Mouse (Mus musculus): Measurements from ENCODE around the gene Krt34. TPM values are rescaled to one million over a fixed set of nuclear protein-coding genes. Genes with fewer than 3 reads are reported as not detected.

Gene Krt34
- not detected for total RNA-seq (2021)

DNA sequence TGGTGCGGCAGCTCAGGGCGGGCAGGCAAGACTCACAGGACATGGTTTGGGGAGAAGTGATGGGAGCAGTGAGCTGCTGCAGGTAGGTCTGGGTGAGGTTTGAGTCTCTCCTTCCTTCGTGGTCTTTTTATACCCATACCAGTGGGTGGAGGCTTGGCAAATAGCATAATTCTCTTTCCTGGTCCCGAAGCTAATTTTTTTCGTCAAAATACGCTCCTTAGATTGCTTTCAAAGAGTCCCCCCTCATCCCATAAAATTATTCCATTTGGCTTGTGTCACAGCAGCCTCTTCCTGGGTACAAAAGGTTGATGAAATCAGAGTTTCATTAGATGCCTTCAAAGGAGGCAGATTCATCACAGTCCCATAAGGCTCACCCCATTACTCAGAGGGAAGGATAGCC, at the start of gene Krt34:
Krt34 (minus strand) TSS at position 101 of the 400 bp plus-strand sequence.
- no peak for DNase-seq (ENCODE audit: extremely low spot score in 1 of 2, low spot score in 1 of 2)

- DNase-seq (ENCODE audit: extremely low spot score in 1 of 2, low spot score in 1 of 2), result no peak
These were observed 47.1 kb upstream of the Krt34 start for GRCm38 (mm10) chr11:100088378-100089025.

- DNase-seq (ENCODE audit: extremely low spot score in 1 of 2, low spot score in 1 of 2), result no peak
These were observed 46.5 kb upstream of the Krt34 start, which contains the start of gene Krt32 for GRCm38 (mm10) chr11:100087861-100088260. Gene Krt32 (minus strand): TSS chr11:100088226.

DNA sequence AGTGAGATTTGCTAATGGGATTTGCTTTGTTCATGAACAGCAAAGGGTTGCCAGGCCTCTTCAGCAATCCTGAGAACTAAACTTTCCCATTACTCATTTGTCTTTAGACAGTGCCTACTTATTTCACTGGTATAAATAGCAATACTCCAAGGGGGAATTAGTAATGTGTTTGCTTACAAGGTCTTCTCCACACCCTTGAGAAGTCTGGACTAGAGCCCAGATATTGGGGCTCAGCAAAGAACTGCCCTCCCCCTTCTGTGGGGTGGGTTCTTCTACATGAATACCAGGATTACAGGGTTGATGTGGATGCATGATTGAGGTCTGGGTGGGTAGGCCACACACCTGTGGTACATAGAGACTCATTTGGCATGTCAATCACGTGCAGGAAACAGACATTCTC, 32.5 kb upstream of the Krt34 start:
- DNase-seq (ENCODE audit: extremely low spot score in 1 of 2, low spot score in 1 of 2), result no peak

- no peak for DNase-seq (ENCODE audit: extremely low spot score in 1 of 2, low spot score in 1 of 2)
These were observed 26.1 kb upstream of the Krt34 start for GRCm38 (mm10) chr11:100067293-100068036.

GRCm38 (mm10) chr11:100066236-100067010, 25.1 kb upstream of the Krt34 start:
- no peak for DNase-seq (ENCODE audit: extremely low spot score in 1 of 2, low spot score in 1 of 2)

DNA sequence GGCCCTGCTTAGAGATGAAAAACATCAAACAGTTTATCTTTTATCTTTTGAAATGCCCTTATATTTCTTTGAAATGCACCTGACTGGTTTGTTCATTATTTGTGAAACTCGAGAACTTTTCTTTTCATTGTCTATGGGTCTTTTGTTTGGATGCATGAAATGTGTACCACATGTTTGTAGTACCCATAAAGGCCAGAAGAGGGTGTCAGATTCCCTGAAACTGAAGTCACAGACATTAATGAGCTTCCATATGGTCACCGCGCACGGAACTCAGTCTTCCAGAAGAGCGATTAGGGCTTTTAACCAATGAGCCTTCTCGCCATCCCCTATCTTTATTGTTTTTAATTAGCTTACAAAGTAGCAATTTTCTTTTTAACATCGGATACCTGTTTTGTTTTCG, 17.5 kb upstream of the Krt34 start:
- DNase-seq (ENCODE audit: extremely low spot score in 1 of 2, low spot score in 1 of 2), result no peak

DNA sequence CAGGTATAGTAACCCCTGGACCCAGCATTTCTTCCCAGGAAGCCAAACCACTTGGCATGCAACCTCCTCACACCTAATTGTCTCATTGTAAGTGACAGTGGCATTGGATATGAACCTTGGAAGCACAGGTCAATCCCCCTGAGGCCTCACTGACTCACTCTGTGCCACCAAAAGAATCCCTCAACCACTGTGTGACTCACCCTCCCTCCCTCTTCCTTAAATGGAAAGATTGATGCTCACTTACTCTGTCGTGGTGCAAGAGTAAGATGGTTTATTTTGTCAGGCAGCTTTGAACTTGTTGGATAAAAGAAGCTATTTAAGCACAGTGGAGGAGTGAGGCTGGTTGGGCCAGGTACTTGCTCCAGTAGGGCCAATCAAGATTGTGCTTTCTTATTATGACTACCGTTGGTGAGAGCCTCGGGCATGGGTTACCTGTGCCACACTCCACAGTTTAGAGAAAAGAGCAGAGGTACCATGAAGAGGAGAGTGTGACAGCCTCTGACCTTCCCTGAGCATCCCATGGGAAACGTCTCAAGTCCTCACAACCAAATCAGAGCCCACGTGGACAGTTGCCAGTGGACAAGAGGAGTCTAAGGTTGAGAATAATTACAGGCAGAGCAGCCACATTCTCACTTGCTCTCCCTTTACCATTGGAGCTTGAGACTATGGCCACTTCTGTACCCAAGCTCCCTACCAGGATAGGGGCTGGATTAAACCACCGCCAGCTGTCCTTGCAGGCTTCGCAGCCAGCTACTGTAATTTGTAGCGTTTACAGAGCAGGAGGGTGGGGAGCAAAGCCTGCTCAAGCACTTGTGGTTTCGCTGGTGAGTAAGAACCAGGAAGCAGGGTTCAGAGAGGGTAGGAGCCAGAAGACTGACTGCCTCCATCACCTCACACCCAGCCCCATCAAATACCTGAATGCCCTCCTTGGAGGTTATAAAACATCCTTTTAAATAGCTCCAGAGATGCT, 14.6 kb upstream of the Krt34 start:
- DNase-seq (ENCODE audit: extremely low spot score in 1 of 2, low spot score in 1 of 2), result no peak

DNA sequence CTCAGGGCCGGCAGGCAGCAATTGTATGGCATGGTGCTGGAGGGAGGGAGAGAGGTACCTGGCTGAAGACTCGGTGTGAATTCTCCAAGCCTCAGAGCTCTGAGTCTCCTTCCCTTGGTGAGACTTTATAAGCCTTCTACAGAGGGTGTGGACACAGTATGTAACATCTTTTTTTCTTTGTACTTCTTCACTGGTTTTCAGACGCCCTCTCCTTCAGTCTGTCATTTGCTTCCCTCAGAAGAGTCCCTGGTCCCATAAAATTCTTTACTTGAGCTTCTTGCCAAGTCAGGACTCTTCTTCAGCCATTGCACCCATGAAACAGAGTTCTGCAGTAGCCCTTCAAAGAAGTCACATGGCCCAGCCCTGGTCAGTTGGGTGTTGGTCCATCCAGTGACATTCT, 9.1 kb upstream of the Krt34 start, which contains the start of gene Krt31:
Krt31 (minus strand) TSS at position 101 of the 400 bp plus-strand sequence.
- no peak for DNase-seq (ENCODE audit: extremely low spot score in 1 of 2, low spot score in 1 of 2)

GRCm38 (mm10) chr11:100047193-100047592, 5.8 kb upstream of the Krt34 start:
- DNase-seq (ENCODE audit: extremely low spot score in 1 of 2, low spot score in 1 of 2), result no peak

GRCm38 (mm10) chr11:100046303-100046866, 5.0 kb upstream of the Krt34 start:
- no peak for DNase-seq (ENCODE audit: extremely low spot score in 1 of 2, low spot score in 1 of 2)

GRCm38 (mm10) chr11:100029768-100030167, 11.6 kb downstream of the Krt34 start, which contains the start of gene Krt33b:
Gene Krt33b (minus strand): TSS chr11:100029868.
- no peak for DNase-seq (ENCODE audit: extremely low spot score in 1 of 2, low spot score in 1 of 2)

GRCm38 (mm10) chr11:100021438-100021837, 19.9 kb downstream of the Krt34 start:
- DNase-seq (ENCODE audit: extremely low spot score in 1 of 2, low spot score in 1 of 2), result no peak

GRCm38 (mm10) chr11:100019466-100019865, 21.9 kb downstream of the Krt34 start:
- DNase-seq (ENCODE audit: extremely low spot score in 1 of 2, low spot score in 1 of 2), result no peak

DNA sequence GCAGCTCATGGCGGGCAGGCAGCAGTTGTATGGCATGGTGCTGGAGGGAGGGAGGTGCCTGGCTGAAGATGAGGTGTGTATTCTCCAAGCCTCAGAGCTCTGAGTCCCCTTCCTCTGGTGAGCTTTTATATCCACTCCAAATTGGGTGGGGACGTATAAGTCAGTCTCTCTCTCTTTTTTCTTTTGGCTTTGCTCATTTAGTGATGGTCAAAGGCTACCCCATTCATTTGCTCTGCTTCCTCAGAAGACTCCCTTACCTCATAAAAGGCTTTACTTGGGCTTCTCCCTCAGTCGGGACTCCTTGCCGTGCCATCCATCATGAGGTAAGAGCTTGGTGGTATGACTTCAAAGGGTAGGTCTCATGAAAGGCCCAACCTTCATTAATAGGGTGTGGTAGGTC, 25.2 kb downstream of the Krt34 start, which contains the start of gene Krt33a:
Krt33a (minus strand) TSS at position 101 of the 400 bp plus-strand sequence.
- DNase-seq (ENCODE audit: extremely low spot score in 1 of 2, low spot score in 1 of 2), result no peak

DNA sequence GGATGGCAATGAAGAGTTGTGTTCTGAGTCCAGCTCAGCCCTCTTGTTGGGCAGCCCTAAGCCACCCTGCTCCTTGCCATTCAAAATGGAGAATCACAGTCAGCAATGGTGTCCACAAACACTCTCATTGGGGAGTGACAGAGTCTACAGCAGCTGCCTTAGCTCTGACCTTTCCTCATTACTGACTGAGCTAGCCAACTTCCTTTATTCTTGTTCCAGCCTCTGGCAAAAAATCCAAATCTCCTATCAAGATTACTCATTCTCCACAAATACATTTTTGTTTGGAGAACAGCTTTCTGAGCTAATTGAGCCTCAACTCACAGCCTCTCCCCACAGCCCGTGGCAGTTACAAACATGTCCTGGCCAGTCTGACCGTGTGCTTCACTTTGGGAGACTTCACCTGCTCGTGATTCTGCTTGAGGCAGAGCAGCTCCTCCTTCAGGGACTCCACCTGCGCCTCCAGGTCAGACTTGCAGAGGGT, 27.6 kb downstream of the Krt34 start:
- DNase-seq (ENCODE audit: extremely low spot score in 1 of 2, low spot score in 1 of 2), result no peak

- DNase-seq (ENCODE audit: extremely low spot score in 1 of 2, low spot score in 1 of 2), result no peak
These were observed 30.7 kb downstream of the Krt34 start for GRCm38 (mm10) chr11:100010682-100011081.

DNA sequence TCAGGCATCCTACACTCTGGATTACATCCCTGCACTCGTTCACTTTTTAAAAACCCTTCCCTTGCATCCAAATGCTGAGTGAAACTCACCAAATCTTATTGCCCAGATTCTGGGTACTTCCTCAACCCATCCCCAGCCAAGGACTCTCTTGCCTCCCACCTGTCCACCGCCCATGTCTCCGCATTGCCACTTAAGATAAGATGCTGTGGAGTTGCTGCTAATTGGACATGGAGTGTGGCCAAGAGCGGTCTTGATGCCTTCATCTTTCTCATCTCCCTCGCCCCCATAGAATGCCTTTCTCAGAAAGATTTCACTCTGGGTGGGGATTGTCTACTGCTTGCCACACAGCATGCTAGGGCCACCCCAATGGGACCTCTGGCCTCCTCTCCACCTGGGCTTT, 33.0 kb downstream of the Krt34 start:
- DNase-seq (ENCODE audit: extremely low spot score in 1 of 2, low spot score in 1 of 2), result no peak

- DNase-seq (ENCODE audit: extremely low spot score in 1 of 2, low spot score in 1 of 2), result no peak
These were observed 34.7 kb downstream of the Krt34 start for GRCm38 (mm10) chr11:100006624-100007023.
